Mouse (Mus musculus) midbrain, postnatal 0 days (tissue): ENCODE results near the gene Tns1. TPM values are rescaled to one million over a fixed set of nuclear protein-coding genes. Genes with fewer than 3 reads are reported as not detected.

Source experiments
- ATAC-seq: fragments of 200-750 bp; cut with Nextera tagmentation; 2 replicates; pipeline ENCODE4 v1.8.0; 2017; ENCODE audit warnings: moderate number of reproducible peaks, mild to moderate bottlenecking, moderate TSS enrichment, moderate library complexity; ENCODE audit not compliant: low FRiP score
- DNase-seq: peaks from one replicate; pipeline ENCODE4 v3.0.0-alpha.2; 2015; ENCODE audit warnings: low spot score
- H3K27ac ChIP-seq: fragments of 300-500 bp; sonication (generic); 2 replicates; pipeline ENCODE4 v1.5.1; 2014; ENCODE audit warnings: low read depth, mild to moderate bottlenecking, low read length, mixed read lengths
- H3K27me3 ChIP-seq: fragments of 300-500 bp; sonication (generic); 2 replicates; pipeline ENCODE4 v1.6.1; 2014; ENCODE audit warnings: low read length, control low read depth, mixed read lengths; ENCODE audit not compliant: insufficient read depth
- H3K36me3 ChIP-seq: fragments of 300-500 bp; sonication (generic); 2 replicates; pipeline ENCODE4 v1.6.1; 2014; ENCODE audit warnings: low read length, control low read depth, mixed read lengths; ENCODE audit not compliant: insufficient read depth
- H3K4me1 ChIP-seq: fragments of 300-500 bp; sonication (generic); 2 replicates; pipeline ENCODE4 v1.6.1; 2014; ENCODE audit warnings: mild to moderate bottlenecking, control low read depth, antibody characterized with exemption, low read length, mixed read lengths; ENCODE audit not compliant: insufficient read depth
- H3K4me2 ChIP-seq: fragments of 300-500 bp; sonication (generic); 2 replicates; pipeline ENCODE4 v1.6.1; 2014; ENCODE audit warnings: low read depth, mild to moderate bottlenecking, low read length, mixed read lengths; ENCODE audit not compliant: poor library complexity, severe bottlenecking
- H3K4me3 ChIP-seq: fragments of 300-500 bp; sonication (generic); 2 replicates; pipeline ENCODE4 v1.5.1; 2014; ENCODE audit warnings: low read depth, mild to moderate bottlenecking, low read length, moderate library complexity
- H3K9ac ChIP-seq: fragments of 300-500 bp; sonication (generic); replicated peaks from 2 replicates; pipeline ENCODE4 v1.6.1; 2014; ENCODE audit warnings: mild to moderate bottlenecking, low read length, moderate library complexity, mixed read lengths; ENCODE audit not compliant: poor library complexity, severe bottlenecking
- H3K9me3 ChIP-seq: fragments of 300-500 bp; sonication (generic); 2 replicates; pipeline ENCODE4 v1.6.1; 2016; ENCODE audit warnings: low read length, control low read depth
- CTCF ChIP-seq: IDR thresholded peaks from 2 replicates; pipeline ENCODE4 v1.5.1; 2016; ENCODE audit warnings: antibody characterized with exemption, mild to moderate bottlenecking
- WGBS: fragments of 180-500 bp; shearing (Covaris S2); extraction: QIAGEN DNeasy Blood & Tissue Kit; methylation state at CpG from one replicate; pipeline ENCODE4 v1.1.7; 2014; 5-methylcytosine and 5-hydroxymethylcytosine counted together
- polyA plus RNA-seq: library from polyadenylated mRNA; unstranded; fragments of >200 nt; fragmentation: Nextera tagmentation; extraction: Ambion mirVana; gene quantifications from 2 replicates; pipeline ENCODE4 v1.2.1, GENCODE M21; 2015
- total RNA-seq: library from RNA; depleted of rRNA; stranded (reverse); fragments of >200 nt; gene quantifications from 2 replicates; pipeline ENCODE4 v1.2.3, GENCODE M21; 2014

Tns1 gene
- total and polyA plus RNA-seq, 2 experiments from 2014 or later, result 9.8 to 31.5 TPM

GRCm38 (mm10) chr1:74156381-74156910, 32.2 kb upstream of the Tns1 start:
- 72% methylated on average over 14 of the region's 14 CpGs for WGBS
- no peak for TF ChIP-seq CTCF
- Histone ChIP-seq H3K4me3 (no peak overlapping the region), H3K9me3 (no peaks in the 10 kb centered on the region), H3K4me1 (no peaks in the 10 kb centered on the region), H3K4me2 (no peak overlapping the region), H3K27ac (no peak overlapping the region), H3K36me3 (no peaks in the 10 kb centered on the region), H3K27me3 (no peaks in the 10 kb centered on the region), H3K9ac (no peak overlapping the region)
- DNase-seq, result no peak
- ATAC-seq, result no peak

DNA sequence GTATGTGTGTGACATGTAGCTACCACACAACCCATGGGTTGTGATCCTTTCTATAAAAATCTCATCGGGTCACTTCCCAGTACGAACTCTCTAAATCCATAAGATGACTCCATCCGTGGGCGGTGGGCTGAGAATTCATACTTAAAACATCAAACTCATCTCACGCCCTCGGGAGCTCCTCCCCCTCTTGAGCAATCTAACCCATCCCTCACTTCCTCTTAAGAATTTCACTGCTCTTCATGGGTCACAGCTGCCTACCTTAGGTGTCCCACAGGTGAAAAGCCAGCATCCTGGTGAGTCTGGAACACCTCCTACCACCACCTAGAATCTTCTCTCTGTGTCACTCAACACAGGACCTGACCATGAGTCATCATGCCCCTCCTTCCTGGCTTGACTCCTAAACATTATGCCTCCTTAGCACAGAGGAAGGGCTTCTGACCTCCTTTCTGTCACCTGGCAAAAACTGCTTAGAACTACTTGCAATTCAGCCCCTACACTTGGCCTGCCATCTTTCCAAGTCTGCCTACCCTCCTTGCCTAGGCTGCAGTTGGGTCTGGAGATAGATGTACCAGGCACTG, 31.3 kb upstream of the Tns1 start:
- Histone ChIP-seq H3K27ac (no peak overlapping the region), H3K9me3 (no peaks in the 10 kb centered on the region), H3K4me1 (no peaks in the 10 kb centered on the region), H3K36me3 (no peaks in the 10 kb centered on the region), H3K9ac (no peak overlapping the region), H3K27me3 (no peaks in the 10 kb centered on the region), H3K4me2 (no peak overlapping the region), H3K4me3 (no peak overlapping the region)
- DNase-seq, result no peak
- WGBS, result 89% methylated on average over 6 of the region's 6 CpGs
- ATAC-seq, result no peak
- no peak for TF ChIP-seq CTCF

GRCm38 (mm10) chr1:74153461-74154184, 29.4 kb upstream of the Tns1 start, which contains the start of gene Cxcr2:
Gene Cxcr2 (plus strand): TSS chr1:74153989.
- no peak for TF ChIP-seq CTCF
- H3K4me2 ChIP-seq, result no peak within 1 kb of the TSS
- no peaks in the 10 kb centered on the region for H3K36me3 ChIP-seq
- no peak within 1 kb of the TSS for H3K9ac ChIP-seq
- no peaks in the 10 kb centered on the region for H3K9me3 ChIP-seq
- no peaks in the 10 kb centered on the region for H3K4me1 ChIP-seq
- no peak for ATAC-seq
- WGBS, result 75% methylated on average over 8 of the region's 8 CpGs
- H3K27ac ChIP-seq, result no peak within 1 kb of the TSS
- DNase-seq, result no peak
- H3K27me3 ChIP-seq, result no peaks in the 10 kb centered on the region
- H3K4me3 ChIP-seq, result no peak within 1 kb of the TSS

GRCm38 (mm10) chr1:74151091-74151490, 26.8 kb upstream of the Tns1 start:
- Histone ChIP-seq H3K36me3 (no peaks in the 10 kb centered on the region), H3K27me3 (no peaks in the 10 kb centered on the region), H3K4me1 (no peaks in the 10 kb centered on the region), H3K9me3 (no peaks in the 10 kb centered on the region), H3K4me3 (no peak overlapping the region), H3K27ac (no peak overlapping the region), H3K4me2 (no peak overlapping the region), H3K9ac (no peak overlapping the region)
- 87% methylated on average over 3 of the region's 3 CpGs for WGBS
- no peak for TF ChIP-seq CTCF
- ATAC-seq (no peak), DNase-seq (no peak)

DNA sequence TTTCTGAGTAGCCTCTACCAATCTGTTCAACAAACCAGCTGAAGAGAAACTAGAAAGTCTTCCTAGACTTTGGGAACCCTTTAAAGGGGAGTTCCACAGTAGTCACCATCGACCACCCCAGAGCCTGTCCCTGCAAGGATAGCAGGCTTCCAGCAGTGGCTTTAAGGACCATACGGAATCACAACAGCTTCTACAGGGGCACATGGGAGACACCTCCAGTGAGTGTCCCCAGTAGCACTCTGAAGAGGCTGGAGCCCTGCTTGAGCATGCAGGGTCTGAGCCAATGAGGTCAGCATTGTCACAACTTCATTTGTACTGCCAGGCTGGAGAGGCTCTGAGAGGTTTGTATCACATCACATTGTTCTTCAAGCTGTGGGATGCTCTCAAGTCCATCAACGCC, 25.9 kb upstream of the Tns1 start:
- Histone ChIP-seq H3K9ac (no peak overlapping the region), H3K27ac (no peak overlapping the region), H3K4me1 (no peaks in the 10 kb centered on the region), H3K9me3 (no peaks in the 10 kb centered on the region), H3K4me2 (no peak overlapping the region), H3K36me3 (no peaks in the 10 kb centered on the region), H3K27me3 (no peaks in the 10 kb centered on the region), H3K4me3 (no peak overlapping the region)
- no peak for DNase-seq
- no peak for TF ChIP-seq CTCF
- 80% methylated on average over 3 of the region's 3 CpGs for WGBS
- ATAC-seq, result no peak

DNA sequence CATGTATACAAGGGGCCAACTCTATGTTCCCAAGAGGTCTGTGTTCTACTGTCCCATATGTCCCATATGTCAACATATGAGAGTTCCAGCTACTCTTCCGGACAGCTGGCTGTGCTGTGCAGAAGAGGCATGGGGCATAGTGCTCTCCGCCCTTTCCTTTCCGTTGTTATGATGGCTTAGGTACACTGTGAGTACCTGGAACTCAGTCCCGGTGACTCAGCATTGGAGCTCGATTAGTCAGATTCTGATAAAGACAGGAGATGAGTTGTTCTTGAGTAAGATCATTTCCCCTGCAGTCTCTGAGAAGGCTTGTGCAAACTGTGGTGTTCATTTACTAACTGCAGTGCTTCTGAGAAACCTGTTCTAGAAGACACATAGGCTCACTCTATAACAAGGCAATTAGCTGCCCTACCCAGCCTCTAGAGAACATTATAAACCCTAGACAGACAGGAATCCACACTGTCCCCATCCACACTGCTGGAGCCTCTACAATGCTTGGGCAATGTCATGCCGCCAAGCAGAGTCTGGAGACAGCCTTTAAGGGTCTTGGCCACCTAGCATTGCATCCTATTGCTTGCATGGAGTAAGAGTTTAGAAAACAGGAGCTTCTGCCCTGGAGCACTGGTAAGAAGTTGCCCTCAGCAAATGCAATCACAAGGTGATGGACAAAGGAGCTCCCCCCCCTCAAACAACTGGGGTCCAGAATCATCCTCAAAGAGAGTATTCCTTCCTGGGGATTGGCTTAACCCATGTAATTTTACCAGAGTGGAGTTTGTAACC, 25.0 kb upstream of the Tns1 start:
- no peak overlapping the region for H3K27ac ChIP-seq
- H3K9ac ChIP-seq, result no peak overlapping the region
- WGBS, result 87% methylated on average over 6 of the region's 6 CpGs
- TF ChIP-seq CTCF, result no peak
- no peaks in the 10 kb centered on the region for H3K4me1 ChIP-seq
- H3K9me3 ChIP-seq, result no peaks in the 10 kb centered on the region
- H3K4me3 ChIP-seq, result no peak overlapping the region
- no peaks in the 10 kb centered on the region for H3K36me3 ChIP-seq
- ATAC-seq (no peak), DNase-seq (no peak)
- H3K4me2 ChIP-seq, result no peak overlapping the region
- no peaks in the 10 kb centered on the region for H3K27me3 ChIP-seq
